Mouse (Mus musculus) MEL (cell line): ENCODE measurements at regions not wholly inside any gene's neighbourhood (a gene's known extent, or its start where the extent isn't known, plus 50 kb on each side); places are given as distances from the start of the nearest gene placed in this dataset.

Experiments
- DNase-seq: peaks from one replicate; pipeline ENCODE4 v3.0.0; 2011; ENCODE audit warnings: low read depth, low spot score
- H3K27ac ChIP-seq: 2 replicates; pipeline ENCODE4 v1.5.1; 2012; ENCODE audit warnings: low read depth, mild to moderate bottlenecking, control low read depth, low read length, moderate library complexity; ENCODE audit not compliant: control insufficient read depth
- H3K27me3 ChIP-seq, 2 experiments: fragments of 150-350 bp in 1 of 2; sonication (generic) in 1 of 2; 2 replicates each; pipeline ENCODE4 v1.6.1; 2012; ENCODE audit warnings: low read length in 2 of 2, mild to moderate bottlenecking in 2 of 2, improper control_type of control experiment in 1 of 2, moderate library complexity in 1 of 2; ENCODE audit not compliant: insufficient read depth in 2 of 2, control insufficient read depth in 1 of 2
- H3K36me3 ChIP-seq, 2 experiments: 2 replicates each; pipeline ENCODE4 v1.6.1; 2012 to 2014; ENCODE audit warnings: low read length in 2 of 2, improper control_type of control experiment in 1 of 2, inconsistent platforms in 1 of 2, mild to moderate bottlenecking in 1 of 2; ENCODE audit not compliant: insufficient read depth in 2 of 2, control insufficient read depth in 1 of 2
- H3K4me1 ChIP-seq, 2 experiments: fragments of 150-350 bp in 1 of 2; sonication (generic) in 1 of 2; 2 replicates each; pipeline ENCODE4 v1.6.1; 2012; ENCODE audit warnings: low read length in 2 of 2, improper control_type of control experiment in 1 of 2, mild to moderate bottlenecking in 1 of 2; ENCODE audit not compliant: insufficient read depth in 2 of 2, control insufficient read depth in 1 of 2
- H3K4me3 ChIP-seq, 2 experiments: fragments of 150-350 bp in 1 of 2; sonication (generic) in 1 of 2; 2 replicates each; pipeline ENCODE4 v1.5.1; 2012; ENCODE audit warnings: low read depth in 2 of 2, low read length in 2 of 2, mild to moderate bottlenecking in 2 of 2, moderate library complexity in 2 of 2, control low read depth in 1 of 2, improper control_type of control experiment in 1 of 2; ENCODE audit not compliant: control insufficient read depth in 1 of 2, insufficient read depth in 1 of 2
- H3K79me2 ChIP-seq: 2 replicates; pipeline ENCODE4 v1.6.1; 2012; ENCODE audit warnings: mild to moderate bottlenecking, low read length, moderate library complexity; ENCODE audit not compliant: control insufficient read depth, poor library complexity, insufficient read depth
- H3K9ac ChIP-seq: 2 replicates; pipeline ENCODE4 v1.6.1; 2012; ENCODE audit warnings: low read depth, mild to moderate bottlenecking, control low read depth, low read length, moderate library complexity; ENCODE audit not compliant: control insufficient read depth, poor library complexity, severe bottlenecking
- H3K9me3 ChIP-seq: fragments of 150-350 bp; sonication (generic); replicated peaks from 2 replicates; pipeline ENCODE4 v1.6.1; 2012; ENCODE audit warnings: mild to moderate bottlenecking, low read length, improper control_type of control experiment, moderate library complexity; ENCODE audit not compliant: insufficient read depth
- BHLHE40 ChIP-seq: IDR thresholded peaks from 2 replicates; pipeline ENCODE4 v1.6.1; 2012; ENCODE audit warnings: low read depth, mild to moderate bottlenecking, inconsistent platforms, low read length, improper control_type of control experiment, borderline replicate concordance
- CHD2 ChIP-seq: IDR thresholded peaks from 2 replicates; pipeline ENCODE4 v1.6.1; 2011; ENCODE audit warnings: low read length, improper control_type of control experiment
- CTCF ChIP-seq, 3 experiments: IDR thresholded peaks in 2 of 3; conservative IDR thresholded peaks in 1 of 3; 2 replicates each; pipeline ENCODE4 v1.5.1; 2011 to 2012; ENCODE audit warnings: low read length in 3 of 3, low read depth in 2 of 3, mild to moderate bottlenecking in 2 of 3, improper control_type of control experiment in 1 of 3, inconsistent platforms in 1 of 3, mixed read lengths in 1 of 3, moderate library complexity in 1 of 3; ENCODE audit not compliant: control insufficient read depth in 1 of 3, insufficient read depth in 1 of 3, poor library complexity in 1 of 3, severe bottlenecking in 1 of 3
- ETS1 ChIP-seq: IDR thresholded peaks from 2 replicates; pipeline ENCODE4 v1.6.1; 2012; ENCODE audit warnings: low read depth, mild to moderate bottlenecking, inconsistent platforms, low read length, improper control_type of control experiment, moderate library complexity
- GATA1 ChIP-seq: IDR thresholded peaks from 2 replicates; pipeline ENCODE4 v1.6.1; 2011; ENCODE audit warnings: low read depth, low read length, improper control_type of control experiment
- HCFC1 ChIP-seq: IDR thresholded peaks from 2 replicates; pipeline ENCODE4 v1.6.1; 2012; ENCODE audit warnings: low read depth, mild to moderate bottlenecking, inconsistent platforms, low read length, improper control_type of control experiment, moderate library complexity
- KAT2A ChIP-seq: conservative IDR thresholded peaks from 2 replicates; pipeline ENCODE4 v1.6.1; 2012; ENCODE audit warnings: low read depth, low read length, improper control_type of control experiment, inconsistent platforms
- MAX ChIP-seq: IDR thresholded peaks from 2 replicates; pipeline ENCODE4 v1.6.1; 2011; ENCODE audit warnings: low read length, improper control_type of control experiment
- MAZ ChIP-seq: IDR thresholded peaks from 2 replicates; pipeline ENCODE4 v1.6.1; 2012; ENCODE audit warnings: low read depth, mild to moderate bottlenecking, inconsistent platforms, low read length, improper control_type of control experiment
- MEF2A ChIP-seq: IDR thresholded peaks from 2 replicates; pipeline ENCODE4 v1.6.1; 2014; ENCODE audit warnings: low read depth, mild to moderate bottlenecking, inconsistent platforms, low read length, improper control_type of control experiment; ENCODE audit not compliant: poor library complexity, insufficient replicate concordance, severe bottlenecking; ENCODE audit errors: extremely low read depth
- MXI1 ChIP-seq: IDR thresholded peaks from 2 replicates; pipeline ENCODE4 v1.6.1; 2011; ENCODE audit warnings: mild to moderate bottlenecking, low read depth, low read length, improper control_type of control experiment
- MYB ChIP-seq: IDR thresholded peaks from 2 replicates; pipeline ENCODE4 v1.6.1; 2011; ENCODE audit warnings: mild to moderate bottlenecking, low read depth, low read length, improper control_type of control experiment
- MYC ChIP-seq: IDR thresholded peaks from 2 replicates; pipeline ENCODE4 v1.6.1; 2011; ENCODE audit warnings: low read depth, mild to moderate bottlenecking, low read length, improper control_type of control experiment, moderate library complexity
- POLR2A ChIP-seq, 2 experiments: IDR thresholded peaks; 2 replicates each; pipeline ENCODE4 v1.6.1; 2011 to 2012; ENCODE audit warnings: low read length in 2 of 2, mild to moderate bottlenecking in 2 of 2, control low read depth in 1 of 2, improper control_type of control experiment in 1 of 2, low read depth in 1 of 2, moderate library complexity in 1 of 2; ENCODE audit not compliant: control insufficient read depth in 1 of 2, insufficient read depth in 1 of 2, poor library complexity in 1 of 2
- POLR2AphosphoS5 ChIP-seq: IDR thresholded peaks from 2 replicates; pipeline ENCODE4 v1.6.1; 2012; ENCODE audit warnings: low read depth, borderline replicate concordance, mild to moderate bottlenecking, inconsistent platforms, low read length, moderate library complexity, mixed read lengths
- RAD21 ChIP-seq: IDR thresholded peaks from 2 replicates; pipeline ENCODE4 v1.6.1; 2011; ENCODE audit warnings: mild to moderate bottlenecking, low read depth, low read length, improper control_type of control experiment
- SMC3 ChIP-seq: IDR thresholded peaks from 2 replicates; pipeline ENCODE4 v1.6.1; 2011; ENCODE audit warnings: low read depth, low read length, improper control_type of control experiment
- TAL1 ChIP-seq: IDR thresholded peaks from 2 replicates; pipeline ENCODE4 v1.6.1; 2012; ENCODE audit warnings: mild to moderate bottlenecking, inconsistent platforms, low read length, moderate library complexity, mixed read lengths
- TBP ChIP-seq: IDR thresholded peaks from 2 replicates; pipeline ENCODE4 v1.8.0; 2011; ENCODE audit warnings: low read depth, low read length, improper control_type of control experiment
- UBTF ChIP-seq: IDR thresholded peaks from 2 replicates; pipeline ENCODE4 v1.6.1; 2012; ENCODE audit warnings: low read depth, mild to moderate bottlenecking, inconsistent platforms, low read length, improper control_type of control experiment, moderate library complexity, borderline replicate concordance; ENCODE audit not compliant: insufficient read depth
- ZC3H11A ChIP-seq: IDR thresholded peaks from 2 replicates; pipeline ENCODE4 v1.6.1; 2012; ENCODE audit warnings: low read depth, mild to moderate bottlenecking, inconsistent platforms, low read length, improper control_type of control experiment
- ZKSCAN1 ChIP-seq: IDR thresholded peaks from 2 replicates; pipeline ENCODE4 v1.6.1; 2012; ENCODE audit warnings: low read depth, mild to moderate bottlenecking, inconsistent platforms, low read length, improper control_type of control experiment, moderate library complexity
- ZMIZ1 ChIP-seq: IDR thresholded peaks from 2 replicates; pipeline ENCODE4 v1.6.1; 2012; ENCODE audit warnings: low read depth, mild to moderate bottlenecking, inconsistent platforms, low read length, improper control_type of control experiment, moderate library complexity
- ZNF384 ChIP-seq: IDR thresholded peaks from 2 replicates; pipeline ENCODE4 v1.6.1; 2012; ENCODE audit warnings: low read depth, mild to moderate bottlenecking, inconsistent platforms, low read length, improper control_type of control experiment

DNA sequence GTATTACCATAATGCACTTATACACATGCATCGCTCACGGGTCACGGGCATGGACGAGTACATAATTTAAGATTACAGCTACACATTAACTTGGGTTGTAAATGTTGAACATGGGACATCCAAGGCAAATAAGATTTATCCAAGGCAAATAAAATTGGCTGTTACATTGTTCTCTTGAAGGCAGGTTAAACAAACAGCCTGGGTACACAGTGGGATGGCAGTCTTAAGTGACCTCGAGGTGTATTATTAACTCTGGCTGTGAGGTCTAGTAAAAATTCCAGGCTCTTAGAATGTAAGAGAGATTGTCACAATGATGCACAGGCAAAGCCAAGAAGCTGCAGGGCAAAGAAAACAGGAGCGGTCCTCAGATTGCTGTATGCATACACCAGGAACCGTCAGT lies 599.6 kb upstream of the Fam19a5 start:
- no peak for DNase-seq
- TF ChIP-seq KAT2A = no peak
- no peak for TF ChIP-seq TAL1
- TF ChIP-seq ZMIZ1 = no peak
- no peak for TF ChIP-seq POLR2A (IDR thresholded peaks at IDR 0.05; ENCODE audit: control insufficient read depth in 1 of 2, insufficient read depth in 1 of 2, low read depth in 1 of 2, low read length in 2 of 2, poor library complexity in 1 of 2)
- TF ChIP-seq MAX = no peak
- no peak for TF ChIP-seq CTCF (IDR thresholded peaks at IDR 0.05 in 2 of 3, conservative IDR thresholded peaks at IDR 0.05 in 1 of 3; ENCODE audit: control insufficient read depth in 1 of 3, insufficient read depth in 1 of 3, low read depth in 2 of 3, low read length in 3 of 3, poor library complexity in 1 of 3, severe bottlenecking in 1 of 3)
- no peak for TF ChIP-seq ZKSCAN1
- no peak for TF ChIP-seq MAZ
- TF ChIP-seq HCFC1 = no peak
- no peak for TF ChIP-seq GATA1
- TF ChIP-seq MXI1 = no peak
- TF ChIP-seq MYB = no peak
- no peak for TF ChIP-seq MEF2A
- TF ChIP-seq ETS1 = no peak
- no peak for TF ChIP-seq CHD2
- no peak for TF ChIP-seq MYC
- no peak for TF ChIP-seq ZNF384
- no peak for TF ChIP-seq BHLHE40
- no peak for TF ChIP-seq UBTF
- TF ChIP-seq ZC3H11A = no peak
- no peaks in the 10 kb centered on the region for H3K36me3 ChIP-seq
- H3K27me3 ChIP-seq = no peaks in the 10 kb centered on the region
- no peaks in the 10 kb centered on the region for H3K9me3 ChIP-seq
- H3K4me1 ChIP-seq = no peaks in the 10 kb centered on the region
- H3K79me2 ChIP-seq = no peaks in the 10 kb centered on the region
- H3K4me3 ChIP-seq = no peak overlapping the region
- no peak overlapping the region for H3K9ac ChIP-seq
- H3K27ac ChIP-seq = no peak overlapping the region

DNA sequence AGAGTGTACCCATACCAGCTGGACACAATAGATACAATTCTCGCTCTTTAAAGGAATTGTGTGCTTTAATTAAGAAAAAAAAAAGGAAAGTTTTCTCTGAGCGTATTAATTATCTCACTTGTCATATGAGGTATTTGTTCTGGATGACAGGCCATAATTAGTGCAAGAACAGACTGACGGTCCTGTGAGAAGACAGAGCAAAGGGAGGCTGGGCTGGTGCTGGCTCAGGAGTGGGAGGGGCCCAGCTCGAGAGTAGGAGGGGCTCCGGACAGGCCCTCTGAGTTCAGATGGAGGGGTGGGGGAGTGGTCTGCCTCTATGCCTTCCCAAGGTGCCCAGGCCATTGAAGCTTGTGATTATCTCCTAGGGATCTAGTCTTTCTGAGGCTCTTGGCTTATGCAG lies 591.5 kb upstream of the Fam19a5 start:
- Histone ChIP-seq H3K9me3 (no peaks in the 10 kb centered on the region), H3K36me3 (no peaks in the 10 kb centered on the region), H3K4me1 (no peaks in the 10 kb centered on the region), H3K27ac (no peak overlapping the region), H3K27me3 (no peaks in the 10 kb centered on the region), H3K79me2 (no peaks in the 10 kb centered on the region), H3K9ac (no peak overlapping the region), H3K4me3 (no peak overlapping the region)
- no peak for TF ChIP-seq TBP
- TF ChIP-seq RAD21 = no peak
- no peak for TF ChIP-seq MYC
- TF ChIP-seq SMC3 = no peak
- no peak for TF ChIP-seq MYB
- no peak for TF ChIP-seq CTCF (IDR thresholded peaks at IDR 0.05 in 2 of 3, conservative IDR thresholded peaks at IDR 0.05 in 1 of 3; ENCODE audit: control insufficient read depth in 1 of 3, insufficient read depth in 1 of 3, low read depth in 2 of 3, low read length in 3 of 3, poor library complexity in 1 of 3, severe bottlenecking in 1 of 3)
- no peak for TF ChIP-seq POLR2AphosphoS5
- TF ChIP-seq ZNF384 = no peak
- TF ChIP-seq ZC3H11A = no peak
- no peak for DNase-seq
